Mouse (Mus musculus) hindbrain, postnatal 0 days (tissue): ENCODE data around the gene Sema3c. TPM values are rescaled to one million over a fixed set of nuclear protein-coding genes. Genes with fewer than 3 reads are reported as not detected.
A peak's percentile ranks its signal among the peaks of the same experiment; 100 is the strongest.

Experiments
- ATAC-seq: fragments of 200-750 bp; cut with Nextera tagmentation; 2 replicates; pipeline ENCODE4 v1.8.0; 2017; ENCODE audit warnings: mild to moderate bottlenecking, moderate TSS enrichment, moderate library complexity
- DNase-seq: peaks from one replicate; pipeline ENCODE4 v3.0.0-alpha.2; 2015; ENCODE audit warnings: low spot score
- H3K27ac ChIP-seq: fragments of 300-500 bp; sonication (generic); 2 replicates; pipeline ENCODE4 v1.5.1; 2014; ENCODE audit warnings: mild to moderate bottlenecking
- H3K27me3 ChIP-seq: fragments of 300-500 bp; sonication (generic); 2 replicates; pipeline ENCODE4 v1.6.1; 2014; ENCODE audit warnings: low read length, mixed read lengths; ENCODE audit not compliant: insufficient read depth
- H3K36me3 ChIP-seq: fragments of 300-500 bp; sonication (generic); 2 replicates; pipeline ENCODE4 v1.6.1; 2014; ENCODE audit warnings: low read length, mixed read lengths; ENCODE audit not compliant: insufficient read depth
- H3K4me1 ChIP-seq: fragments of 300-500 bp; sonication (generic); 2 replicates; pipeline ENCODE4 v1.6.1; 2014; ENCODE audit warnings: antibody characterized with exemption, low read length, mixed read lengths; ENCODE audit not compliant: insufficient read depth
- H3K4me2 ChIP-seq: fragments of 300-500 bp; sonication (generic); 2 replicates; pipeline ENCODE4 v1.6.1; 2014; ENCODE audit warnings: low read depth, mild to moderate bottlenecking, low read length, moderate library complexity, mixed read lengths
- H3K4me3 ChIP-seq: fragments of 300-500 bp; sonication (generic); 2 replicates; pipeline ENCODE4 v1.5.1; 2014; ENCODE audit warnings: low read length
- H3K9ac ChIP-seq: fragments of 300-500 bp; sonication (generic); replicated peaks from 2 replicates; pipeline ENCODE4 v1.6.1; 2014; ENCODE audit warnings: mild to moderate bottlenecking, low read length, moderate library complexity, mixed read lengths
- H3K9me3 ChIP-seq: fragments of 300-500 bp; sonication (generic); 2 replicates; pipeline ENCODE4 v1.6.1; 2016; ENCODE audit warnings: low read length, mixed read lengths
- CTCF ChIP-seq: IDR thresholded peaks from 2 replicates; pipeline ENCODE4 v1.5.1; 2016; ENCODE audit warnings: antibody characterized with exemption, control low read depth, low read depth
- WGBS: fragments of 180-500 bp; shearing (Covaris S2); extraction: QIAGEN DNeasy Blood & Tissue Kit; methylation state at CpG from one replicate; pipeline ENCODE4 v1.1.7; 2014; 5-methylcytosine and 5-hydroxymethylcytosine counted together
- polyA plus RNA-seq: library from polyadenylated mRNA; unstranded; fragments of >200 nt; fragmentation: Nextera tagmentation; extraction: Ambion mirVana; gene quantifications from 2 replicates; pipeline ENCODE4 v1.2.1, GENCODE M21; 2015
- total RNA-seq: library from RNA; depleted of rRNA; stranded (reverse); fragments of >200 nt; gene quantifications from 2 replicates; pipeline ENCODE4 v1.2.3, GENCODE M21; 2014

Gene Sema3c
- total and polyA plus RNA-seq, 2 experiments from 2014 or later = 11.6 to 23.5 TPM

GRCm38 (mm10) chr5:17720011-17720410 lies 145.9 kb downstream of the Sema3c start:
- ATAC-seq (no peak), DNase-seq (no peak)
- 75% methylated on average over 4 of the region's 4 CpGs for WGBS
- no peak overlapping the region for H3K27ac ChIP-seq
- H3K4me2 ChIP-seq = no peak overlapping the region
- H3K9ac ChIP-seq = no peak overlapping the region
- no peak overlapping the region for H3K4me3 ChIP-seq
- H3K9me3 ChIP-seq = no peaks in the 10 kb centered on the region
- no peaks in the 10 kb centered on the region for H3K36me3 ChIP-seq
- no peak for TF ChIP-seq CTCF
- no peaks in the 10 kb centered on the region for H3K4me1 ChIP-seq
- H3K27me3 ChIP-seq = no peaks in the 10 kb centered on the region

- H3K4me1 ChIP-seq = no peaks in the 10 kb centered on the region
- no peaks in the 10 kb centered on the region for H3K36me3 ChIP-seq
- ATAC-seq = 0 out of 2 replicates have a peak, but pooled peaks have one; percentile 27
- no peak overlapping the region for H3K4me3 ChIP-seq
- WGBS = 43% methylated on average over 2 of the region's 2 CpGs
- TF ChIP-seq CTCF = no peak
- DNase-seq = no peak
- H3K9ac ChIP-seq = no peak overlapping the region
- H3K4me2 ChIP-seq = no peak overlapping the region
- H3K9me3 ChIP-seq = peaks cover 4% of the 10 kb centered on the region; the same call in 1 of the 2 replicates
- no peak overlapping the region for H3K27ac ChIP-seq
- no peaks in the 10 kb centered on the region for H3K27me3 ChIP-seq
Measured at GRCm38 (mm10) chr5:17724031-17724430, 149.9 kb downstream of the Sema3c start.

GRCm38 (mm10) chr5:17728047-17728446 lies 154.0 kb downstream of the Sema3c start:
- Histone ChIP-seq H3K9me3 (peaks cover 4% of the 10 kb centered on the region; the same call in 1 of the 2 replicates), H3K27me3 (no peaks in the 10 kb centered on the region), H3K4me3 (no peak overlapping the region), H3K9ac (no peak overlapping the region), H3K4me1 (no peaks in the 10 kb centered on the region), H3K27ac (no peak overlapping the region), H3K36me3 (no peaks in the 10 kb centered on the region), H3K4me2 (no peak overlapping the region)
- ATAC-seq = no peak
- no peak for DNase-seq
- no peak for TF ChIP-seq CTCF
- 78% methylated on average over 5 of the region's 5 CpGs for WGBS

- Histone ChIP-seq H3K36me3 (no peaks in the 10 kb centered on the region), H3K27ac (no peak overlapping the region), H3K9ac (no peak overlapping the region), H3K4me2 (no peak overlapping the region), H3K4me3 (no peak overlapping the region), H3K4me1 (no peaks in the 10 kb centered on the region), H3K9me3 (no peaks in the 10 kb centered on the region), H3K27me3 (no peaks in the 10 kb centered on the region)
- no peak for DNase-seq
- TF ChIP-seq CTCF = no peak
- WGBS = 46% methylated on average over 3 of the region's 3 CpGs
- ATAC-seq = no peak
Measured at GRCm38 (mm10) chr5:17739805-17740204, 165.7 kb downstream of the Sema3c start.

GRCm38 (mm10) chr5:17746520-17746919 lies 172.4 kb downstream of the Sema3c start:
- Histone ChIP-seq H3K4me3 (no peak overlapping the region), H3K4me1 (no peaks in the 10 kb centered on the region), H3K27ac (no peak overlapping the region), H3K9me3 (no peaks in the 10 kb centered on the region), H3K36me3 (no peaks in the 10 kb centered on the region), H3K27me3 (no peaks in the 10 kb centered on the region), H3K4me2 (no peak overlapping the region), H3K9ac (no peak overlapping the region)
- TF ChIP-seq CTCF = no peak
- ATAC-seq (no peak), DNase-seq (no peak)

GRCm38 (mm10) chr5:17747143-17747542 lies 173.1 kb downstream of the Sema3c start:
- no peak overlapping the region for H3K4me2 ChIP-seq
- no peaks in the 10 kb centered on the region for H3K27me3 ChIP-seq
- H3K4me1 ChIP-seq = no peaks in the 10 kb centered on the region
- no peaks in the 10 kb centered on the region for H3K36me3 ChIP-seq
- H3K9me3 ChIP-seq = no peaks in the 10 kb centered on the region
- DNase-seq (no peak), ATAC-seq (no peak)
- H3K27ac ChIP-seq = no peak overlapping the region
- WGBS = 25% methylated on average over 5 of the region's 5 CpGs
- H3K9ac ChIP-seq = no peak overlapping the region
- TF ChIP-seq CTCF = no peak
- no peak overlapping the region for H3K4me3 ChIP-seq

- no peak for TF ChIP-seq CTCF
Measured at GRCm38 (mm10) chr5:17748293-17748692, 174.2 kb downstream of the Sema3c start.

More at GRCm38 (mm10) chr5:17748293-17748692, 174.2 kb downstream of the Sema3c start:
- no peaks in the 10 kb centered on the region for H3K9me3 ChIP-seq
- H3K4me3 ChIP-seq = no peak overlapping the region
- no peaks in the 10 kb centered on the region for H3K27me3 ChIP-seq
- no peak overlapping the region for H3K4me2 ChIP-seq
- no peak overlapping the region for H3K27ac ChIP-seq
- no peaks in the 10 kb centered on the region for H3K4me1 ChIP-seq
- ATAC-seq (no peak), DNase-seq (no peak)
- H3K9ac ChIP-seq = no peak overlapping the region
- H3K36me3 ChIP-seq = no peaks in the 10 kb centered on the region
- WGBS = 72% methylated on average over 3 of the region's 3 CpGs
